Mouse (Mus musculus) cerebellum, adult 2 months (tissue): ENCODE measurements around the gene Stk38l. TPM values are rescaled to one million over a fixed set of nuclear protein-coding genes. Genes with fewer than 3 reads are reported as not detected.
"Not testable (repeated sequence)": the region's sequence is repeated elsewhere in the genome, so short reads cannot be mapped to it uniquely, and the experiment has no call there.

Experiments used
- DNase-seq, 2 experiments: peaks; one replicate each; pipeline ENCODE4 v3.0.0; 2021
- H3K27ac ChIP-seq: fragments of 200-500 bp; 2 replicates; pipeline ENCODE4 v1.5.1; 2012; ENCODE audit warnings: low read length, control low read depth, inconsistent platforms; ENCODE audit not compliant: insufficient read depth
- H3K27me3 ChIP-seq: fragments of 200-500 bp; 2 replicates; pipeline ENCODE4 v1.6.1; 2012; ENCODE audit warnings: inconsistent platforms, mild to moderate bottlenecking, low read length, moderate library complexity; ENCODE audit not compliant: control insufficient read depth, insufficient read depth
- H3K4me1 ChIP-seq: fragments of 200-500 bp; 2 replicates; pipeline ENCODE4 v1.6.1; 2011; ENCODE audit warnings: low read length; ENCODE audit not compliant: control insufficient read depth, insufficient read depth
- H3K4me3 ChIP-seq: fragments of 200-500 bp; replicated peaks from 2 replicates; pipeline ENCODE3; 2011; ENCODE audit warnings: mild to moderate bottlenecking, low read depth, low read length, control low read depth; ENCODE audit not compliant: insufficient read depth
- CTCF ChIP-seq: fragments of 200-500 bp; IDR thresholded peaks from 2 replicates; pipeline ENCODE4 v1.5.1; 2011; ENCODE audit warnings: low read depth, mild to moderate bottlenecking, control low read depth, low read length, moderate library complexity, borderline replicate concordance; ENCODE audit not compliant: insufficient read depth
- POLR2A ChIP-seq: fragments of 200-500 bp; IDR thresholded peaks from 2 replicates; pipeline ENCODE4 v1.6.1; 2011; ENCODE audit warnings: low read length, control low read depth, borderline replicate concordance; ENCODE audit not compliant: insufficient read depth
- WGBS: fragments of 180-500 bp; shearing (Covaris S2); methylation state at CpG from one replicate; pipeline ENCODE4 v1.1.7; 2018; 5-methylcytosine and 5-hydroxymethylcytosine counted together
- polyA plus RNA-seq: library from polyadenylated mRNA; depleted of rRNA; stranded (reverse); fragments of >200 nt; gene quantifications from 2 replicates; pipeline ENCODE4 v1.2.3, GENCODE M21; 2012

Gene Stk38l
- polyA plus RNA-seq, 1 experiment = 16.4 TPM

DNA sequence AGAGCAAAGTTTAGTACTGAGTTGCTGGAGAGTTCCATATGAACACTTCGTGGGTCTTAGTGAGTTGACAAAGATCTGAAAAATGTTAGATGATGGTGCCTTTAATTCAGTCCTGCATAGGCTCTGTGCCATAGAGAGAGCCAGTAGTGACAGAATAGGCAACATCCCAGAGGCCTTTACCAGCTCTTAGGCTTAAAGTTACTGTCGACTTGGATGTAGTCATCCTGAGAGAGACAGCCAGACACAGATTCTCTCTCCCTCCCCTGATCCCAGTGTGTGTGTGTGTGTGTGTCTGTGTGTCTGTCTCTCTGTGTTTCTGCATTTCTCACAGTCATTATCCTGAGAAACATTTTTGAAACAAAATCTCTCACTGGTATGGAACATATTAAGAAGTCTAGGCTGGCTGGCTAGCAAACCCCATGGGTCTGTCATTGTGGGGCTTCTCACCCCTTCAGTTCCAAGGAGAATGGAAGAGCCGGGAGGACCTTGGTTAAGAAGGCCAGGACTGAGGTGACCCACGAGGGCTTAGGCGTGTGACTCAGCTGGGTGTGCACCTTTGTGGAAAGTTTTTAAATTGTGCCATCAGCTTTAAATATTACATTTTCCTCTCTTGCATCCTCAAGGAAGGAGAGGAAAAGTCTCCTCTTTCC, 17.3 kb downstream of the Stk38l start:
- 79% methylated on average over 5 of the region's 5 CpGs for WGBS
- Histone ChIP-seq H3K27me3 (no peaks in the 10 kb centered on the region), H3K27ac (no peak overlapping the region), H3K4me1 (peaks cover 13% of the 10 kb centered on the region; the same call in 1 of the 2 replicates), H3K4me3 (no peak overlapping the region)
- no peak for DNase-seq
- TF ChIP-seq CTCF (no peak), POLR2A (no peak)

- H3K27ac ChIP-seq, H3K4me1 ChIP-seq, H3K27me3 ChIP-seq, DNase-seq, H3K4me3 ChIP-seq: not testable (repeated sequence)
- 93% methylated on average over 7 of the region's 7 CpGs for WGBS
Observed at GRCm38 (mm10) chr6:146744266-146744665, 19.5 kb downstream of the Stk38l start.

GRCm38 (mm10) chr6:146745180-146745579, 20.4 kb downstream of the Stk38l start:
- H3K27me3 ChIP-seq = no peaks in the 10 kb centered on the region
- H3K4me3 ChIP-seq = no peak overlapping the region
- no peak for DNase-seq
- peaks cover 4% of the 10 kb centered on the region; the same call in 1 of the 2 replicates for H3K4me1 ChIP-seq
- H3K27ac ChIP-seq = no peak overlapping the region
- WGBS = 100% methylated on average over 1 of the region's 1 CpGs
- no peak for TF ChIP-seq POLR2A
- no peak for TF ChIP-seq CTCF

GRCm38 (mm10) chr6:146746577-146746976, 21.8 kb downstream of the Stk38l start:
- H3K4me1 ChIP-seq = peaks cover 4% of the 10 kb centered on the region; the same call in 1 of the 2 replicates
- WGBS = 67% methylated on average over 5 of the region's 5 CpGs
- TF ChIP-seq CTCF = no peak
- TF ChIP-seq POLR2A = no peak
- H3K27ac ChIP-seq = no peak overlapping the region
- no peak for DNase-seq
- H3K4me3 ChIP-seq = no peak overlapping the region
- H3K27me3 ChIP-seq = no peaks in the 10 kb centered on the region

DNA sequence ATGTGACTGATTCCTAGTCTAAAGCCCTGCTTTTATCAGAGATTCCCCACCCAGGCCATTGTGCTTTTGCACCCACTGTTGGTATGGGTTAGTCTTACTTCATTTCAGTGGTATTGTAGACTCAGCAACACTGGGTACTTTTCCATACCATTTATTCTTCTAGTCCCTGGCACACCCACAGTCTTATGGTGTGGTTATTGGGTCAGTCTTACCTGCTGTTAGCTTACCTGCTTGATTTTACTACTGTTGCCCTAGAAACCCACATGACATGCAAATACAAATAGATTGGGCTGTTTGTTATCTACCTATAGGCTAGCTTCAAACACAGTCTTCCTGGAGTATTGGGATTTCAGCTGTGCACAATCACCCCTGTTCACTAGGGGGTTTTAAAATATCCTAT, 22.3 kb downstream of the Stk38l start:
- DNase-seq = no peak
- Histone ChIP-seq H3K4me1 (peaks cover 4% of the 10 kb centered on the region; the same call in 1 of the 2 replicates), H3K27ac (no peak overlapping the region), H3K27me3 (no peaks in the 10 kb centered on the region), H3K4me3 (no peak overlapping the region)
- TF ChIP-seq POLR2A (no peak), CTCF (no peak)

- TF ChIP-seq CTCF = no peak
- no peak for TF ChIP-seq POLR2A
- Histone ChIP-seq H3K27me3 (no peaks in the 10 kb centered on the region), H3K27ac (no peak overlapping the region), H3K4me1 (peaks cover 4% of the 10 kb centered on the region; the same call in 1 of the 2 replicates), H3K4me3 (no peak overlapping the region)
- 92% methylated on average over 1 of the region's 1 CpGs for WGBS
- no peak for DNase-seq
Observed at GRCm38 (mm10) chr6:146748271-146748670, 23.5 kb downstream of the Stk38l start.

- H3K4me1 ChIP-seq = peaks cover 10% of the 10 kb centered on the region
- no peak for TF ChIP-seq POLR2A
- peak in 1 of 2 experiments; percentile 16 for DNase-seq
- H3K4me3 ChIP-seq = no peak overlapping the region
- no peak overlapping the region for H3K27ac ChIP-seq
- 28% methylated on average over 1 of the region's 1 CpGs for WGBS
- no peaks in the 10 kb centered on the region for H3K27me3 ChIP-seq
Observed at GRCm38 (mm10) chr6:146751671-146752070, 26.9 kb downstream of the Stk38l start.

- Histone ChIP-seq H3K4me1 (peaks cover 7% of the 10 kb centered on the region), H3K27ac (no peak overlapping the region), H3K27me3 (no peaks in the 10 kb centered on the region), H3K4me3 (no peak overlapping the region)
- no peak for DNase-seq
- 95% methylated on average over 2 of the region's 2 CpGs for WGBS
- TF ChIP-seq POLR2A (no peak), CTCF (no peak)
Observed at GRCm38 (mm10) chr6:146752178-146752577, 27.4 kb downstream of the Stk38l start.

GRCm38 (mm10) chr6:146752612-146753011, 27.8 kb downstream of the Stk38l start:
- DNase-seq = no peak
- Histone ChIP-seq H3K4me1 (peaks cover 7% of the 10 kb centered on the region), H3K27me3 (no peaks in the 10 kb centered on the region), H3K27ac (no peak overlapping the region), H3K4me3 (no peak overlapping the region)
- TF ChIP-seq POLR2A (no peak), CTCF (no peak)
- 55% methylated on average over 1 of the region's 1 CpGs for WGBS
